Mouse (Mus musculus): Measurements from ENCODE around the gene Lamp1.

DNA sequence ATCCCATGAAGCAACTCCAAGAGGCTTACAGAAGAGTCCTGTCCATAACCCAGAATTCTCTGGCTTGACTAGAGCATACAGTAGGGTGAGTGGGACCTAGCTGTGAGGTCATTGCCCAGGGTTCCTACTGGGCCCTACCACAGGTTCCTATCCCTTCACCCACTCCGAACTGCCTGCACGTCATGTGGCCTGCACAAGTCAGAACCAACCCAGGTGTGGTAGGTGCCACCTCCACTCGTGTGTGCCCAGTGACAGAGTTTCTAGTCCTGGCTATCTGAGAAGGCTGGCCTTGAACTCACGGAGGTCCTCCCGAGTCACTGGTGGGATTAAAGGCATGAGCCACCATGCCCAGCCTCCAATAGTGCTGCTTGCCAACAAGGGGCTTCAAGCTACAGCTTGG is 19.2 kb downstream of the Lamp1 start:
- TF ChIP-seq POLR2A (IDR thresholded peaks at IDR 0.05; ENCODE audit: insufficient read depth, low read depth, low read length) (no peak), CTCF (IDR thresholded peaks at IDR 0.05; ENCODE audit: insufficient read depth, low read depth, low read length) (no peak)

Measured in olfactory bulb, adult 2 months (tissue).